Mouse (Mus musculus) small intestine, adult 2 months (tissue): ENCODE measurements at regions not wholly inside any gene's neighbourhood (a gene's known extent, or its start where the extent isn't known, plus 50 kb on each side); places are given as distances from the start of the nearest gene placed in this dataset.

Experiments used
- H3K27ac ChIP-seq: fragments of 200-500 bp; 2 replicates; pipeline ENCODE4 v1.5.1; 2012; ENCODE audit warnings: low read depth, low read length, control low read depth, inconsistent platforms; ENCODE audit not compliant: insufficient read depth
- H3K27me3 ChIP-seq: fragments of 200-500 bp; 2 replicates; pipeline ENCODE4 v1.6.1; 2012; ENCODE audit warnings: mild to moderate bottlenecking, moderate library complexity, low read length, inconsistent platforms; ENCODE audit not compliant: control insufficient read depth, insufficient read depth
- H3K36me3 ChIP-seq: fragments of 200-500 bp; 2 replicates; pipeline ENCODE4 v1.6.1; 2012; ENCODE audit warnings: mild to moderate bottlenecking, low read length, control low read depth, inconsistent platforms; ENCODE audit not compliant: control insufficient read depth, insufficient read depth
- H3K4me1 ChIP-seq: fragments of 200-500 bp; 2 replicates; pipeline ENCODE4 v1.6.1; 2012; ENCODE audit warnings: low read length, inconsistent platforms, mixed read lengths; ENCODE audit not compliant: control insufficient read depth, insufficient read depth, insufficient read length
- H3K4me3 ChIP-seq: fragments of 200-500 bp; 2 replicates; pipeline ENCODE4 v1.5.1; 2012; ENCODE audit warnings: low read depth, mild to moderate bottlenecking, control low read depth, inconsistent platforms, low read length, moderate library complexity
- CTCF ChIP-seq: fragments of 200-500 bp; IDR thresholded peaks from 2 replicates; pipeline ENCODE4 v1.5.1; 2012; ENCODE audit warnings: low read depth, mild to moderate bottlenecking, control low read depth, inconsistent platforms, low read length, moderate library complexity, mixed read lengths; ENCODE audit not compliant: insufficient replicate concordance, insufficient read length; ENCODE audit errors: extremely low read depth
- POLR2A ChIP-seq: fragments of 200-500 bp; IDR thresholded peaks from 2 replicates; pipeline ENCODE4 v1.6.1; 2012; ENCODE audit warnings: low read depth, mild to moderate bottlenecking, control low read depth, inconsistent platforms, low read length, moderate library complexity
- WGBS: fragments of 180-500 bp; shearing (Covaris S2); methylation state at CpG from one replicate; pipeline ENCODE4 v1.1.7; 2018; 5-methylcytosine and 5-hydroxymethylcytosine counted together

DNA sequence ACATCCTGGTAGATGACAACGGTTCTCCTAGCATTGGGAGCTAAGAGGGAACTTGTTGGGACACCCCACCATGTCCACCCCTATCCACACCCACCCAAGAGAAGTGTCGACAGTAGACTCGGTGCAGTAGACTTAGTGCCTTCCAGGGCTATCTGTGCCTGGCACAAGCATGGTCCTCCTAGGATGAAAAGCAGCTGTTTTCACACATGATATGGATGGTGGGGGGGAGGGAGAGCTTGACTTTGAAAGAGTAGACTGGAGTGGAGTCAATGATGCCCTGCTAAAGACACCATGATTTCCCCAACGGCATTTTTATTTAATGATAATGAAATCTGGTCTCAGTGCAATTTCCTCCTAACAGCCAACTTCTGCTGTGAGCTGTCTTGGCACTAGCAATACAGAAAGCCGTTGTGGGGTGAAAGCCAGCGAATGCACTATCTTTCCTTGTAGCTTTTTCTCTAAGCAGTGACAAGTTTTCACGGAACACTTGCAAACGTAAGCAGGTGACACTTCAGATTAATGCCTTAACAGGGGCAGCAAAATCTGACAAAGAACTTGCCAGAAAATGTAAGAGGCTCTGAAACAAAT, 244.6 kb upstream of the Fn1 start:
- Histone ChIP-seq H3K4me1 (no peaks in the 10 kb centered on the region), H3K4me3 (no peak overlapping the region), H3K27ac (no peak overlapping the region), H3K36me3 (no peaks in the 10 kb centered on the region), H3K27me3 (no peaks in the 10 kb centered on the region)
- 75% methylated on average over 8 of the region's 8 CpGs for WGBS
- TF ChIP-seq CTCF = no peak

DNA sequence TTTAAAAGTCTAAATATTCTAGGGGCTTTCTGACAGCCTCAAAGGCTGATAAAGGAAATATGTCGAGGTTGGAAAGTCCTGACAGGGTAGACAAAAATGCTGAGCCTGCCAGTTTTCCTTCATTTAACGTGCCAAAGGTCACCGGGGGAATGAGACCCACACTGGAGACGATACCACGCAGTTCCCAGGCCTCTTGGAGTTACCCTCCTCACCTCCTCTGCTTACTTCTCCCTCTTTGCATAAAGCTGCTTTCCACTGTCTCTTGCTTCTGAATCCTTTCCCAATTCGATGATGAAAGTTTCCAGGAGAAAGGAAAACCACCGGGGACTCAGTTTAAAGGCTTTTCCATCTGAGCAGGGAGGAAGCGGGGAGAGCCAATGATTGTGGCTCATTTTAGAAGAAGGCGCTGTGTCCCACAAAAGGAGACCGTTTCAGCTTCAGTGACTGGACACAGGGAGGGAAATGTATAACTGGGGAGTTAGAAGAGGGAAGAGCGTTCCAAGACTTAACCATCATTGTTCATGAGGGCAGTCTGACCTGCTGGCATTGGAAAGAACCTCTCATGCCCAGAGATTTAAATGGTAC, 243.2 kb upstream of the Fn1 start:
- H3K36me3 ChIP-seq = no peaks in the 10 kb centered on the region
- H3K27ac ChIP-seq = no peak overlapping the region
- H3K27me3 ChIP-seq = no peaks in the 10 kb centered on the region
- 64% methylated on average over 11 of the region's 11 CpGs for WGBS
- H3K4me1 ChIP-seq = no peaks in the 10 kb centered on the region
- TF ChIP-seq CTCF (no peak), POLR2A (no peak)
- H3K4me3 ChIP-seq = no peak overlapping the region

DNA sequence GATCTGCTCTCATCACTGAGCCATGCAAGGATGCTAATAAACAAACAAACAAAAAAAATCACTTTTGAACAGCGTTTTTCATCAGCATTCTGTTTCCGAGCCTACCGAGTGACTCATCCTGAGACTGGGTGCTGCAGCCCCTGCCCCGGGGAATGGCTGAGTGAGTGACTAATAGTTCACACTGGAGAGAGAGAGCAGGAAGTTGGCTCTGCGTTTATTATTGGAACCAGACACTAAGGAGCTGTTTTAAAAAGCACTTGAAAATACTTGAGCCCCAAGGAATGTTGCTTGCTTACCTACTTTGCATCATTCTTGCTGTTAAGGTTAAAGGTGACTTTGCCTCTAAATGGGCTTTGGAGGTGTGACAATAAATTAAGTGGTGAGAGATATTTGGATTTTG, 240.6 kb upstream of the Fn1 start:
- WGBS = 21% methylated on average over 5 of the region's 5 CpGs

DNA sequence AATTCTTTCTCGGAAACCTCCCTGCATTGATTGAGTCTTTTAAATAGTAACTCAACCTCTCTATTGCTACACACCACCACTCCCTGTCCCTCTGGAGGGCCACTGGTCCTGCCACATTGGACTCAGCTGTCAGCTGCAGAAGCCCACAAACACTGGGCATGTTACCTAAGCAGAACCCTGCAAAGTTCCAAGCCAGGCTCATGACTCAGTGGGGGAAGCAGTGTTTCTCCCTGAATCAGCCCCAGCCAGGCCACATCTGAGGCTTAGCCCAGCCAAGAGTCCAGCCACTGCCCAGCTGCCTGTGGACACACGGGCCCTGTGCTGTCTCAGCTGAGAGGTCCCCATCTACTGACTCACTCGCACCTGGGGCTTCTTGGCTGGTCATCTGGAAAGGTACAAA, 234.8 kb upstream of the Fn1 start:
- Histone ChIP-seq H3K4me1 (no peaks in the 10 kb centered on the region), H3K27me3 (no peaks in the 10 kb centered on the region), H3K27ac (no peak overlapping the region), H3K4me3 (no peak overlapping the region), H3K36me3 (no peaks in the 10 kb centered on the region)
- WGBS = 63% methylated on average over 3 of the region's 3 CpGs
- TF ChIP-seq CTCF = no peak
- no peak for TF ChIP-seq POLR2A

More for the DNA sequence above, 240.6 kb upstream of the Fn1 start:
- no peaks in the 10 kb centered on the region for H3K4me1 ChIP-seq
- H3K27me3 ChIP-seq = no peaks in the 10 kb centered on the region
- TF ChIP-seq CTCF (no peak), POLR2A (no peak)
- H3K4me3 ChIP-seq = no peak overlapping the region
- H3K27ac ChIP-seq = no peak overlapping the region
- no peaks in the 10 kb centered on the region for H3K36me3 ChIP-seq

DNA sequence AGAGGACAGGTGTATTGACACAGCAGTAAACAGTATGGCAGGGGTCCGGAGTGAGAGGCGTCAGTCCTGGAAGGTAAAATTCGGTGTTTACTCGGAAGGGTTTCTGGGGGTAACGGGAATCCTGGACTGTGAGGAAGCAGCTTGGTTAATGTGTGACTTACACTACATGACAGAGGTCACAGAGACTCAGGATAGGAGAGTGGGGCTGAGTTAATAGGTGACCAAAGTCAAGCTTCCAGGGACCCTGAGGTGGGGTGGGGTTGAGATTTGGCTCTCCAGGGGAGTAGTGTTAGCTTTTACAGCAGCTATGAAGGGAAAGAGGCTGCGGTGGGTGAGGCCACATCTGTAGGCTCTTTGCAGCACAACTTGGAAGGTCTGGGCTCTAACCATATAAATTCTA, 233.9 kb upstream of the Fn1 start:
- TF ChIP-seq CTCF (no peak), POLR2A (no peak)

DNA sequence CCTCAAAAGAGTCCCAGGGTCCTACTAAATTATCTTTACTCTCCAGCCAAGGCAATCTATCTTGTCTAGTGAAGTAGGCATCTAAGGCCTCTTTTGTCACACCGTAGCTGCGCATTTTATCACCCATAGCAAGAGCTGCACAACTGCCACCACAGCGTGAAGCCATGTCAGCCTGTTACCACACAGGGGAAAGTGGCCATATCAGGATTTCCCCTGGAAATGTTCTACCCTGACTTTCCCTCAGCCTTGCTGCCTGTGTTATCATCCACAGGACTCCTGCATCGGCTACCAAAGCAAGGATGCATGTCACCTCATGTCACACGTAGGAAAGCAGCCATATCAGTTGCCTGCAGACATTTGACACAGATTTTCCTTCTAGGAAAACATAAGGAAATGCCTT, 233.2 kb upstream of the Fn1 start:
- Histone ChIP-seq H3K4me1 (no peaks in the 10 kb centered on the region), H3K36me3 (no peaks in the 10 kb centered on the region), H3K4me3 (no peak overlapping the region), H3K27ac (no peak overlapping the region), H3K27me3 (no peaks in the 10 kb centered on the region)
- TF ChIP-seq CTCF = no peak
- 66% methylated on average over 5 of the region's 5 CpGs for WGBS

More for the DNA sequence above, 233.9 kb upstream of the Fn1 start:
- Histone ChIP-seq H3K36me3 (no peaks in the 10 kb centered on the region), H3K4me3 (no peak overlapping the region), H3K4me1 (no peaks in the 10 kb centered on the region), H3K27ac (no peak overlapping the region), H3K27me3 (no peaks in the 10 kb centered on the region)
- WGBS = 35% methylated on average over 6 of the region's 6 CpGs

DNA sequence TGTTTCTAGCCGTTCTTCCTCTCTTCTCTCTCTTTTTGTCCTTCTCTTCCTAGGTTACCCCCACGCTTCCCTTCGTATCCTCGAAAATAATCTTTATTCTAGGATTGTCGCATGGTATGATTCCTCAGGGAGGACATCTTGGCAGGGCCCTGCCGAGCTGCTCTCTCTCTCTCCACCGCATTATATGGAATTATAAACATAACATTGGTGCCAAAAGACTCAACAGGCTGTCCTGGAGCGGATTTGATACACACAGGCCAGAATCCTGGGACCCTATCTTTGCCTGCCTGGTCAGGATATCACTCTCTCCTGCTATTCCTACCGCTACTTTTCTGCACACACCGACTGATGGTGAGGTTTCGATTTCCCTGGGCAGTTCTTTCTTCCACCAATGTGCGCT, 228.9 kb upstream of the Fn1 start:
- H3K4me3 ChIP-seq = no peak overlapping the region
- no peak overlapping the region for H3K27ac ChIP-seq
- H3K36me3 ChIP-seq = no peaks in the 10 kb centered on the region
- TF ChIP-seq POLR2A = no peak
- WGBS = 82% methylated on average over 12 of the region's 12 CpGs
- no peaks in the 10 kb centered on the region for H3K4me1 ChIP-seq
- H3K27me3 ChIP-seq = no peaks in the 10 kb centered on the region

DNA sequence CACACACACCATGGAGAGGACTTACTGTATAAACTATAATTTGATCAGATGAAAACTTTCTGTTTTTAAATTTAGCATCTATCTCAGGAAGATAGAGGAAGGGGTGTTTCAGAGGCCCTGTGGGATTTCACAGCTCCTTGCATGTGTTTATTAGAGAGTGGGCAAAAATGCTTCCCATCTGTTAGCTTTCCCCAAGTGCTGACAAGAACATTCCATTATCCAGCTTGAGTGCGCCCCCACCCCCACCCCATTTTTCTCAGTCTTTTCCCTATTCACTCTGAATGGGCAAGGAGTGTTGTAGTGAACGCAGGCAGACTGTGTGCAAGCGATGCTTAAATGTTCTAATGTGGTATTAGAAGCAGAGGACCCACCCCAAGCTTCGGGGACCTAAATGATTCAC, 228.2 kb upstream of the Fn1 start:
- no peak overlapping the region for H3K27ac ChIP-seq
- 90% methylated on average over 4 of the region's 4 CpGs for WGBS
- H3K27me3 ChIP-seq = no peaks in the 10 kb centered on the region
- H3K36me3 ChIP-seq = no peaks in the 10 kb centered on the region
- no peak overlapping the region for H3K4me3 ChIP-seq
- H3K4me1 ChIP-seq = no peaks in the 10 kb centered on the region
- no peak for TF ChIP-seq POLR2A
- TF ChIP-seq CTCF = no peak
